Mouse (Mus musculus): ENCODE data around the gene Tnfrsf21.

Gene Tnfrsf21

DNA sequence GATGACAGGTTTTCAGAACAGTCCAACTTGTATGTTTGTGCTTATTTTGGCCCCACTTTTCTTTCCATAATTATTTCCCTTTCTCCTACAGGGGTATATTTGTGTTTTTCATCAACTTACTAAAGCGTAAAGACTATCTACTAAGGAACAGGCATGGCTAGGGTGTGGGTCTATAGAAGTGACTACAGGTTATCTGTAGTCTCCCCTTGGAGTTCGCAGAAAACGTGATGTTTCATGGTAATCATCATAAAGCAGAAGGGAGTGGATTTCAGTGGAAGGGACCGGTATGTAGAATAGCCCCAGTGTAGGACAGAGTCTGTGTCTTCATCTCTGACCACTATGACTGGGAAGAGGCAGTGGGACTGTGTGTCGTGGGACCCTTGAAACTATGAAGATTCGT is 8.7 kb downstream of the Tnfrsf21 start:
- no peak for DNase-seq (ENCODE audit: low spot score)

DNA sequence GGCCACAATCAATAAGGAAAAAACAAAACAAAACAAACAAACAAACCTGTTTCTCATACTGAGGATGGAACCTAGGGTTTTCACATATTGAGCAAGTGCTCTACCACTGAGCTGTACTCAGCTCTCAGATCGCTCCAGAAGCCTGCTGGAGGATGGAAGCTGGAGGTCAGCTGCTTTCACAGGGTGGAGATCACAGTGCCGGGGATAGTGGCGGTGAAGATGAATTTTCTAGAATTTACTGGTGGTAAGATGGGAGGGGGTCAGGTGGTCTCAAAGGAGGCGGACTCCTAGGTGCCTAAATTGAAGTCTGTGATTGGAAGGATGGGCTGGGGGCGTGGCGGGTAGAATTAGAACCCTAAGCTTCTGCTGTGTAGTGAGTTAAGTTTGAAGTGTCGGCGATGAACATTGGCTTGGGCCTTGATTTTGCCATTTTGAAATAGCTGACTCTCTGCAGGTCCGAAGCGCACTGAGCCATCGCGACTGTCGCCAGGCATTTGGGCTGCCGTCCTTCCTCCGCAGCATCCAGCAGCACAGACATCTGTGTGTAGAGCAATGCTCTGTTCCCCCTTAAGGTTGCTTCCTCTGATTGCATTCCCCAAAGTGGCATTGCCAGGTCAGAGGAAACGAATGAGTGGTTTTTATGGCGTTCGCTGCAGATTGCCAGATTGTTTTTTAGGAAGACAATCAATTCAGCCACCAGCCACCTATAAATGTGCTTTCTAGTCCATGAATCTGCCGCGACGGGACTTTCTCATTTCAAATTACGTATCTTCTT is 9.7 kb downstream of the Tnfrsf21 start:
- no peak for DNase-seq (ENCODE audit: low spot score)

DNA sequence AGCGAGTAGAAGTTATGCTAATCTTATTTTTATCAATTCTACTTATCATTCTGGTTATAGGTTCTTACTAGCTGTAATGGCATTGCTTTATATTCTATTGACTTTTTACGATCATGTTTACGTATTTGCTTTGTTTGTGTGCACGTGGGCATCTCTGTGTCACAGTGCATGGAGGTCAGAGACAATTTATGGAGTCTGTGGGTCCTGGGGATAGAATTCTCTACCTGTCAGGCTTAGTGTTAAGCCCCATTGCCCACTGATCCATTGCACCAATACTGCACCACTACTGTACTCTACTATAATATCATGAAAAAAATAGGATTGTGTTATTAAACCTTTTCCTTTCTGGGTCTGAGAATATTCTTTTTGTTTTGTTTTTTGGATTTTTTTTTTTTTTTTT is 10.4 kb downstream of the Tnfrsf21 start:
- DNase-seq (ENCODE audit: low spot score): no peak

GRCm38 (mm10) chr17:43029546-43029945 is 13.2 kb downstream of the Tnfrsf21 start:
- no peak for DNase-seq (ENCODE audit: low spot score)

DNA sequence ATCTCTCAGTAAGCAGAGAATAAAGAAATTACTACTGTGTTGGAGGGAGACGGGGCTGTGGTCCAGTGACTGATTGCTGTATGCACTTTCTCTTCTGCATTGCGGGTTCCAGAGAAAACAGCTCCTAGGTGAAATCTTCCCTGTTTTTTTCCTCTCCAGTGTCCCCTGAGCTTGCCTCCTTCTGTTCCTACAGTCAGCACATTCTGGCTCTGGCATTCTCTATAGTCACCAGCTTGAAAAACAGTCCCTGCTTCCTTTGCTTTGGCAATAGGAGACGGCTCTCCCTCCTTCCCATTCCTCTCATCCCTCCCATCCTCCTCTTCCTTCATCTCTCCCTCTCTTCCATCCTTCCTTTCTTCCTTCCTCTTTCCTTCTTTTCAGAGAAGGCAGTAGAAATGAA is 13.9 kb downstream of the Tnfrsf21 start:
- no peak for DNase-seq (ENCODE audit: low spot score)

- DNase-seq (ENCODE audit: low spot score): no peak
These were observed 16.2 kb downstream of the Tnfrsf21 start for GRCm38 (mm10) chr17:43032489-43033036.

DNA sequence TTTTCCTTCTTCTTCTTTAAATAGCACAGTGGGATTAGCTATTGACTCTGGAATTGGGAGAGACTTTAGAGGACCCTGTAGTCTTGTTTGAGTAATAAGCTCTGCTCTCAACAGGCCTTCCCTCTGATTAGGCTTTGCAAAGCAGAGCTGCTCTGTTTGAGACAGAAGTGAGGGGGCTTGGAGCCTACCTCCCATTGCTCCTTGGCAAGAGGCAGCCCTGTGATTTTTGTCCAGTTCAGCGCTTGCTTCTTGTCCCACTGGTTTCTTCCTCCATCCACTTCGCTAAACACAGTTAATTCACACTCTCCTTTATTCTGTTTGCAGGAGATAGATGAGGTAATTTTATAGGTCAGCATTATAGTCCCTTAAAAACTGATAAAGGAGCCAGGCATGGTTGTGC is 19.0 kb downstream of the Tnfrsf21 start:
- no peak for DNase-seq (ENCODE audit: low spot score)

- no peak for DNase-seq (ENCODE audit: low spot score)
These were observed 19.9 kb downstream of the Tnfrsf21 start for GRCm38 (mm10) chr17:43036058-43036757.

GRCm38 (mm10) chr17:43040571-43040970 is 24.2 kb downstream of the Tnfrsf21 start:
- no peak for DNase-seq (ENCODE audit: low spot score)

DNA sequence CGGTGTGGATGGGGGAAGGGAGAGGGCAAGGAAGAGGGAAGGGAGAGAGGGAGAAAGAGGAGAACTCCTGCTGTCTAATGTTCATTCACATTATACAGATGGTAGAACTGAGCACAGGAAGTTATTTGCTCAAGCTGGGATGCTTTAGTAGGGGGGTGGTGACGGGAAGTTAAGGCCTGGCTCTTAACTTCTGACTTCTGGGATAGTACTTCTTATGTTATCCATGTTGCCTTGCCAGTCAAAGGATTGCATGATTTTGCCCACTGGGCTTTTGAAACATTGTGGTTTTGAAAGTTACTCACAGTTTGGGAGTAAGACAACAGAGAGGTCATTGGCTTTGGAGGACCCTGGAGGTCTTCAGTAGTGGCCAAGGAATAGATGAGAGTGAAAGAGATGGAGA is 34.3 kb downstream of the Tnfrsf21 start:
- no peak for DNase-seq (ENCODE audit: low spot score)

- DNase-seq (ENCODE audit: low spot score): no peak
These were observed 36.4 kb downstream of the Tnfrsf21 start for GRCm38 (mm10) chr17:43052791-43053190.

GRCm38 (mm10) chr17:43053943-43054342 is 37.6 kb downstream of the Tnfrsf21 start:
- no peak for DNase-seq (ENCODE audit: low spot score)

GRCm38 (mm10) chr17:43058277-43059025 is 42.1 kb downstream of the Tnfrsf21 start:
- no peak for DNase-seq (ENCODE audit: low spot score)

DNA sequence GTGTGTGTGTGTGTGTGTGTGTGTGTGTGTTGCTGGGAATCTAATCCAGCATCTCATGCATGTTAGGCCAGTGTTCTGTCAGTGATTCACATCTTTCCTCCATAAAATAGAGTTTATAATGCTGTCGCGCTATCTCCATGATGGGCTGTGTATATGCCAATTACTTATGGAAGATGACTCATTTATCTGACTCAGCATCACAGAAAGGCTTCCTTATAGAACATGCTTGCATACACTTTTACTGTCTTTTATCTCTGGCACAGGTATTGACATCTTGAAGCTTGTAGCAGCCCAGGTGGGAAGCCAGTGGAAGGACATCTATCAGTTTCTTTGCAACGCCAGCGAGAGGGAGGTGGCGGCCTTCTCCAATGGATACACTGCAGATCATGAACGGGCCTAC is 48.4 kb downstream of the Tnfrsf21 start:
- DNase-seq (ENCODE audit: low spot score): no peak

GRCm38 (mm10) chr17:43068846-43069553 is 52.6 kb downstream of the Tnfrsf21 start:
- DNase-seq (ENCODE audit: low spot score): no peak

GRCm38 (mm10) chr17:43070946-43071345 is 54.6 kb downstream of the Tnfrsf21 start:
- no peak for DNase-seq (ENCODE audit: low spot score)

DNA sequence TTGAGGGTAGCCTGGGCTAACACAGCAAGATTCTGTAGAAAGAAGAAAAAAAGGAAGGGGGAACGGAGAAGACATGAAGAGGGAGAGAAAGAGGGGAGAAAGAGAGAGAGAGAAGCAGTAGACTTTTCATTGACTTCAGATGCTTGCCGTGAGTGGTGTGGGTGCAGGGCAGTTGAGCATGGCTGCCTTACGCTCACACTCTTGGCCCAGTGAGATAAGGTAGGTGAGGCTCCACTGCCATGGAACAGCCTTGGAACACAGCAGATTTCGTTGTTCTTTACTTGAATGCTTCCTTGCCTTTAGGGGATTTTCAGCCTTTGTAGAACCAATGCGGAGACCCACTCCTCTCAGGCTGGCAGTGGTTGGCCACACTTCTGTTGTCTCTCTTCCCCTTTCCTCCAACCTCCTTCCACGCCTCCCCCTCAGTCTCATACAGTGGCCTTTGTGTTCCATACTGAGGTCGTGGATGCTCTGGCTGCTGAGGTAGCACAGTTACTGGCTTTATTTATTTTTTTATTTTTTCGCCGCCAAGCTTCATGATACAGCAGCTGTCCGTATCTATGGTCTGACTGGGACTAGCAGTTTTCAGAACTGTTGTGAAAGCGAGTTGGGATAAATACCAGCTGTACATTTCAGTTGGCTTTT is 55.9 kb downstream of the Tnfrsf21 start:
- no peak for DNase-seq (ENCODE audit: low spot score)

DNA sequence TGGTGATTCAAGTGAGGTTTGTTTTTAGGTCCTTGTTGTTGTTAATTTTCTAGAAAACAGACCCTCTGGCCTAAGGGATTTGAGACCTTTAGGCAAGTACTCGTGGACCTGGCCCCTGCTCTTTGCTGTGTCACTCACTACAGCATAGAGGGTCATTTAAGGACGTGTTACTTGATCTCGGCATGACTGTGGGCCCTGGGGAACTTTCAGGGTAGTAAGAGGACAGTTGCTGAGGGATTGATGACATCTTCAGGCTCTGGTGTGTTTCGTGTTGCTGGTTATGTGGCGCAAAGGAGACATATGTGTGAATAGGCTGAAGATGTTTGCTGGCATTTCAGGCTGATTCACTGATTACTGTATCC is 56.4 kb downstream of the Tnfrsf21 start:
- DNase-seq (ENCODE audit: low spot score): no peak

GRCm38 (mm10) chr17:43074391-43074790 is 58.0 kb downstream of the Tnfrsf21 start:
- no peak for DNase-seq (ENCODE audit: low spot score)

DNA sequence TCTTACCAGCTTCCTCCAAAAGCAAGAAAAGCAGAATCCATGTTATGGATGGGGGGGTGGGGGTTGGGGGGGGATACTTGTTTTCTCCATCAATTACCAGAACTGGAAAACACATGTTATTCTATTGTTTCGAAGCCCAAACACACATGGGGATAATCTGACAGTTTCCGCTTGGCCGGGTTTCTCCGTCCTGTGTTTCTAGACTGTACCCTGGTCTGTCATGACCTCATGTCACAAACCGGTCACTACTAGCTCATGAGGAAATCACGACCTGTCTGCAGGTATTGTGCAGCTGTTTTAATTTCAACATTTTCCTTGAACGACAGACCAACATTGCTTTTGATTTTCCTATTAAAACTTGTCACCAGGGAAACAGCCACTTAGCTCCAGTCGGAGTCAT is 58.7 kb downstream of the Tnfrsf21 start:
- no peak for DNase-seq (ENCODE audit: low spot score)

- DNase-seq (ENCODE audit: low spot score): no peak
These were observed 59.6 kb downstream of the Tnfrsf21 start for GRCm38 (mm10) chr17:43075937-43076336.
